Mouse (Mus musculus): ENCODE results near the gene Sept14.

Sept14 gene

DNA sequence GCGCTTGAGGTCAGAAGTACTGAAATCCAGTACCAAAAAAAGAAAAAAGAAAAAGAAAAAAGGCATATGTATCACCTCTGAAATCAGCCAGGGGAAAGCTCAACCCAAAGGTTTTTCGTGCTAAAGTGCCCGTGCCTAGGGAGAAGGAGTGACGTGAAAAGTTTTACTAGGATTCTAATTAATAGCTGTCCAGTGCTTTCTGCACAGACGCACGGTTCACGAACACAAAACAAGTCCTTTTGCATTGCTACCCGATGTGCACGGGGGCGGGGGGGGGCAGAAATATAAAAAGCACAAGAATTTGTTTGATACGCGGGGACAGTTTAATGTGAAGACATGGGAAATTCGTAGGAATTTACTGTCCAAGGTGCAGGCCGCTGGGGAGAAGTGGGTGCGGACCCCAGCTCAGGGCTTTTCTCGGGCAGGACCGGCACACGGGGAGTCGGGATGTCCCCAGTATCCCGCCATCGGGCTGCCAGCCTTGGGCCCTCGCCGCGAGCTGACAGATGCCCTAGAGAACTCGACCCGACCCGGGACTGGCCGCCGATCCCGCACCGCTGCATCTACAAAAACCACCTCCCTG is 38.8 kb downstream of the Sept14 start:
- no peak for DNase-seq (ENCODE audit: low read depth)

DNA sequence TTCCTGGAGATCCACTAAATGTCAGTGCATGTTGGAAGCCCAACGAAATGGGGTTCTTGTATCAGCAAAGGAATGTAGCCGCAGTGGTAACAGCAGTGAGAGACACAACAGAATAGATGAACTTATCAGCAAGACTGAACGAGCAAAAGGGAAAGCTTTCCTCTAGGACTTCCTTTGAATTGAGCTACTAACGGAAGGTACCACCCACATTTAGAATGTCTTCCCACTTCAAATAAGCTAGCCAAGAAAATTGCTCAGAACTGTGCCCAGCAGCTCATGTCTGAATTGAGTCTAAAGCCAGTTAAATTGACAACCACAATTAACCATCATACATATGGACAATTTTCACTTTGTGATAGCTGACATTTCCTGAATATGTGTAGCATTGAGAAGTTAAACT is 40.5 kb downstream of the Sept14 start:
- DNase-seq (ENCODE audit: low read depth) = no peak

DNA sequence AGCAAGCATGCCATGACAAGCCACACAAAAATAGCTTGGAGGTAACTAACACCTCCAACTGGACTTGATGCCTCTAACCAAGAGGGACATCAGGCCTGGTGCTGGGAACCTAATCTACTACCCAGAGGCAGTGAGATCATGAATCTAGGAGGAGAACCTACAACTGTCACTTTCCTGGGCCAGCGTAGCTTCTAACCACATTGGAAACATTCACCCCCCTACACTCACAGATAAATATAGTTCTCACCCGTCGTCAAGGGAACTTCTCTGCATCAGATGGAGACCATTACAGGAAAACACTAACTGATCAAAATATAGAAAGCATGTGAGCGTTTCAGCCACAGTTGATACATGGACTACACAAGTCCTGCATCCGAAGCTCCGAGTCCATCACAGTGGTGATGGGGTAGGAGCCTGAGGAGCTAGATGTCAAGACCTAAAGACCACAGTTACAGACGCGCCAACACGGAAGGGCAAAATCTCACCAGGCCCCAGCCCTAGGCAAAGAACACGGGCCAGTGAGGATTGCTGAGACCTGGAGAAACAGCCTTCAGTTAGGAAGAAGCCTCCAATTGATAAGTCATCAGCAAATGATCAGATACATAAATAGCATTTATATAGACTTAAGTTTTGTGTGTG is 41.9 kb downstream of the Sept14 start:
- no peak for DNase-seq (ENCODE audit: low read depth)

DNA sequence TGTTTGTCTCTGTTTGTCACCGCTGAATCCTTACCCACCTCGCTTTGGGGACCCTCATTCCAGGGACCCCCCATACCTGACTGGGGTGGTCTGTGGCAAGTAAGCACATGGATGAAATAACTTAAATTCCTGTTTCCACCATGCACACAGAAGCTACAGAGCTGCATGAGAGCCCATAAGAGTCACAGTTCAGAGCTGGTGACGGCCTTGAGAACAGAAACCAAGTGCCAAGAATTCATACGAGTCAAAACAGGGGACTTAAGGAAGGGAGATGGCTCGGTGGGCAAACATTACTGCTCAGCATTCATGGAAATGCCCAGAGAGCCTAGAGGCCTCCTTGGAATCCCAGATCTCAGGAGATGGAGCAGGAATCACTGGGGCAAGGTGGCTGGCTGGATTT is 44.2 kb downstream of the Sept14 start:
- no peak for DNase-seq (ENCODE audit: low read depth)

DNA sequence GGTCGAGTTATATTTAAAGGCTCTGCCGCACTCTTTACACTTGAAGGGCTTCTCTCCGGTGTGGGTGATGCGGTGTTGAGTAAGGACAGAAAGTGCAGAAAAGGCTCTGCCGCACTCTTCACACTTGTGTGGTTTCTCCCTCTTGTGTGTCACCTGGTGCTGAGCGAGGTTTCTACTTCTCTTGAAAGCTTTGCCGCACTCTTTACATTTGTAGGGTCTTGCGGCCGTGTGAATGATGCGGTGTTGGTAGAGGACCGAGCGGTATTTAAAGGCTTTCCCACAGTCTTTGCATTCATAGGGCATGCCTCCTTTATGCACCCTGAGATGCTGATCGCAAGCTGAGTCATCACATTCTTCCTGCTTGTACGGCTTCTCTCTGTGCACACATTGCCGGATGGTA is 50.4 kb downstream of the Sept14 start:
- no peak for DNase-seq (ENCODE audit: low read depth)

DNA sequence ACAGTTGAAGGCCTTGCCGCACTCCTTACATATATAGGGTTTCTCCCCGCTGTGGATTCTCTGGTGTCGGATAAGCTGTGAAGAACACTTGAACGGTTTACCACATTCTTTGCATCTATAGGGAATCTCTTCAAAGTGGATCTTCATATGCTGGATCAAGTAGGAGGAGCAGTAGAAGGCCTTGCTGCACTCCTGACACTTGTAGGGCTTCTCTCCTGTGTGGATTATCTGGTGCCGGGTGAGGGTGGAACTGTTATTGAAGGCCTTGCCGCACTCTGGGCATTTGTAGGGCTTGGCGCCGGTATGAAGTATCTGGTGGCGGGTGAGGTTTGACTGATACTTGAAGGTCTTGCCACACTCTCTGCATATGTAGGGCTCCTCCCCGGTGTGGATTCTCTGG is 51.3 kb downstream of the Sept14 start:
- no peak for DNase-seq (ENCODE audit: low read depth)

DNA sequence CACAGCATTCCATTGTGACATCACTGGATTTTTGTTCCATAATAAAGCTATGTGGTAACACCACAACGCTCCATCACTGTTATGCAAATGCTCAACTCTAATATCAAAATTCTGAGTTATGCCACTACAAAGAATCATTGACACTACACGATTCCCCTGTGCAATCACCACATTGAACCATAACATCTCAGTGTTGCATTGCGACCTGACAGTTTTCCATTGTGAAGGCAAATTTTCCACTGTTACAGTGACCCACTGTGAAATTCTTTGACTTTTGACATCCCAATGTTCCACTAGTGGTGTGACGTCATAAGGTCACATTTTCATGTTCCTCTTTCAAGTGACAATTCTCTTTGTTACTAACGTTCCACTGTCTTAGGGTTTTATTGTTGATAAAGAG is 57.5 kb downstream of the Sept14 start:
- no peak for DNase-seq (ENCODE audit: low read depth)

Measured in NIH3T3 (cell line).